Mouse (Mus musculus) limb, embryonic 10.5 days (tissue): ENCODE measurements around the gene Cfl1. TPM values are rescaled to one million over a fixed set of nuclear protein-coding genes. Genes with fewer than 3 reads are reported as not detected.

Source experiments
- DNase-seq: peaks from one replicate; pipeline ENCODE4 v3.0.0-alpha.2; 2017; ENCODE audit warnings: low spot score
- H3K27ac ChIP-seq: fragments of 300-500 bp; sonication (generic); 2 replicates; pipeline ENCODE4 v1.5.1; 2016; ENCODE audit warnings: mild to moderate bottlenecking
- H3K27me3 ChIP-seq: fragments of 300-500 bp; sonication (generic); 2 replicates; pipeline ENCODE4 v1.6.1; 2016; ENCODE audit warnings: low read depth, mild to moderate bottlenecking; ENCODE audit not compliant: poor library complexity, severe bottlenecking
- H3K36me3 ChIP-seq: fragments of 300-500 bp; sonication (generic); 2 replicates; pipeline ENCODE4 v1.6.1; 2016; ENCODE audit warnings: mild to moderate bottlenecking, moderate library complexity
- H3K4me1 ChIP-seq: fragments of 300-500 bp; sonication (generic); 2 replicates; pipeline ENCODE4 v1.6.1; 2016
- H3K4me3 ChIP-seq: fragments of 300-500 bp; sonication (generic); 2 replicates; pipeline ENCODE4 v1.5.1; 2016; ENCODE audit warnings: mild to moderate bottlenecking, moderate library complexity
- H3K9me3 ChIP-seq: fragments of 300-500 bp; sonication (generic); replicated peaks from 2 replicates; pipeline ENCODE4 v1.6.1; 2016; ENCODE audit warnings: mild to moderate bottlenecking
- WGBS: fragments of 180-500 bp; shearing (Covaris S2); methylation state at CpG from one replicate; pipeline ENCODE4 v1.1.7; 2016; 5-methylcytosine and 5-hydroxymethylcytosine counted together
- polyA plus RNA-seq: library from polyadenylated mRNA; unstranded; fragments of >200 nt; fragmentation: Nextera tagmentation; extraction: Ambion mirVana; gene quantifications from 2 replicates; pipeline ENCODE4 v1.2.1, GENCODE M21; 2016

Gene Cfl1
- polyA plus RNA-seq, 1 experiment from 2014 or later = 3,106 TPM

- Histone ChIP-seq H3K9me3 (no peaks in the 10 kb centered on the region), H3K4me1 (peaks cover 11% of the 10 kb centered on the region), H3K27me3 (peaks cover 9% of the 10 kb centered on the region), H3K36me3 (no peaks in the 10 kb centered on the region), H3K4me3 (no peak overlapping the region), H3K27ac (no peak overlapping the region)
- DNase-seq = no peak
- 71% methylated on average over 8 of the region's 8 CpGs for WGBS
Measured at GRCm38 (mm10) chr19:5532520-5532919, 42.3 kb downstream of the Cfl1 start.

- Histone ChIP-seq H3K36me3 (no peaks in the 10 kb centered on the region), H3K4me1 (no peaks in the 10 kb centered on the region), H3K27ac (no peak overlapping the region), H3K9me3 (no peaks in the 10 kb centered on the region), H3K4me3 (no peak overlapping the region), H3K27me3 (0 out of 2 replicates have a peak, but pooled peaks cover 10% of the 10 kb centered on the region)
- 78% methylated on average over 8 of the region's 8 CpGs for WGBS
- no peak for DNase-seq
Measured at GRCm38 (mm10) chr19:5538786-5539185, 48.5 kb downstream of the Cfl1 start.

- no peaks in the 10 kb centered on the region for H3K36me3 ChIP-seq
- H3K9me3 ChIP-seq = no peaks in the 10 kb centered on the region
- no peak overlapping the region for H3K27ac ChIP-seq
- peaks cover 6% of the 10 kb centered on the region; the same call in 1 of the 2 replicates for H3K4me1 ChIP-seq
- H3K4me3 ChIP-seq = no peak overlapping the region
- H3K27me3 ChIP-seq = 0 out of 2 replicates have a peak, but pooled peaks cover 10% of the 10 kb centered on the region
- DNase-seq = no peak
- WGBS = 88% methylated on average over 9 of the region's 9 CpGs
Measured at GRCm38 (mm10) chr19:5543362-5543761, 53.1 kb downstream of the Cfl1 start.

- Histone ChIP-seq H3K27me3 (0 out of 2 replicates have a peak, but pooled peaks cover 10% of the 10 kb centered on the region), H3K4me3 (no peak overlapping the region), H3K9me3 (no peaks in the 10 kb centered on the region), H3K36me3 (no peaks in the 10 kb centered on the region), H3K4me1 (peaks cover 6% of the 10 kb centered on the region; the same call in 1 of the 2 replicates), H3K27ac (no peak overlapping the region)
- 53% methylated on average over 11 of the region's 11 CpGs for WGBS
- no peak for DNase-seq
Measured at GRCm38 (mm10) chr19:5544031-5544430, 53.8 kb downstream of the Cfl1 start.

Other genes with a start within 250 kb of the Cfl1 start
- 25.7 and 31.1 TPM in 2 replicates for gene Pacs1, start 217.3 kb upstream of the Cfl1 start, polyA plus RNA-seq
- gene Sf3b2, start 195.0 kb upstream of the Cfl1 start, polyA plus RNA-seq = 419 and 440 TPM in 2 replicates
- 5.0 and 8.4 TPM in 2 replicates for gene Gal3st3, start 192.1 kb upstream of the Cfl1 start, polyA plus RNA-seq
- gene Catsper1, start 154.7 kb upstream of the Cfl1 start, polyA plus RNA-seq = not detected in 2 replicates
- 0.26 and 1.1 TPM in 2 replicates for gene Cst6, start 140.9 kb upstream of the Cfl1 start, polyA plus RNA-seq
- gene Eif1ad, start 123.7 kb upstream of the Cfl1 start, polyA plus RNA-seq = 99.4 and 109 TPM in 2 replicates
- 607 and 678 TPM in 2 replicates for gene Banf1, start 123.3 kb upstream of the Cfl1 start, polyA plus RNA-seq
- 103 and 111 TPM in 2 replicates for gene Sart1, start 101.8 kb upstream of the Cfl1 start, polyA plus RNA-seq
- not detected in 2 replicates for gene Tsga10ip, start 87.9 kb upstream of the Cfl1 start, polyA plus RNA-seq
- gene Drap1, start 65.5 kb upstream of the Cfl1 start, polyA plus RNA-seq = 224 and 246 TPM in 2 replicates
- 59.7 and 68.8 TPM in 2 replicates for gene AI837181, start 65.3 kb upstream of the Cfl1 start, polyA plus RNA-seq
- not detected in 2 replicates for gene Fosl1, start 42.9 kb upstream of the Cfl1 start, polyA plus RNA-seq
- gene Ccdc85b, start 32.6 kb upstream of the Cfl1 start, polyA plus RNA-seq = 8.9 and 9.7 TPM in 2 replicates
- gene Fibp, start 29.8 kb upstream of the Cfl1 start, polyA plus RNA-seq = 111 and 132 TPM in 2 replicates
- gene Ctsw, start 21.9 kb upstream of the Cfl1 start, polyA plus RNA-seq = 1.6 and 1.9 TPM in 2 replicates
- gene Efemp2, start 16.5 kb upstream of the Cfl1 start, polyA plus RNA-seq = 85.6 and 99.7 TPM in 2 replicates
- gene Mus81, start 2.1 kb upstream of the Cfl1 start, polyA plus RNA-seq = 38.2 and 40.4 TPM in 2 replicates
- gene 1700020D05Rik, start 13.3 kb downstream of the Cfl1 start, polyA plus RNA-seq = not detected in 2 replicates
- 4.1 and 7.0 TPM in 2 replicates for gene Snx32, start 20.1 kb downstream of the Cfl1 start, polyA plus RNA-seq
- 0.74 and 0.86 TPM in 2 replicates for gene Ovol1, start 70.2 kb downstream of the Cfl1 start, polyA plus RNA-seq
- gene Ap5b1, start 77.6 kb downstream of the Cfl1 start, polyA plus RNA-seq = 1.2 and 1.4 TPM in 2 replicates
- 197 and 205 TPM in 2 replicates for gene Rnaseh2c, start 111.4 kb downstream of the Cfl1 start, polyA plus RNA-seq
- gene Kat5, start 119.8 kb downstream of the Cfl1 start, polyA plus RNA-seq = 51.5 and 59.3 TPM in 2 replicates
- gene Rela, start 147.0 kb downstream of the Cfl1 start, polyA plus RNA-seq = 31.5 and 39.6 TPM in 2 replicates
- gene Sipa1, start 173.3 kb downstream of the Cfl1 start, polyA plus RNA-seq = 35.9 and 38.6 TPM in 2 replicates
- 35.3 and 42.2 TPM in 2 replicates for gene Map3k11, start 198.3 kb downstream of the Cfl1 start, polyA plus RNA-seq
- gene Pcnx3, start 198.5 kb downstream of the Cfl1 start, polyA plus RNA-seq = 31.6 and 34.3 TPM in 2 replicates
- gene Kcnk7, start 213.9 kb downstream of the Cfl1 start, polyA plus RNA-seq = not detected in 2 replicates
- 8.4 and 9.2 TPM in 2 replicates for gene Ehbp1l1, start 235.9 kb downstream of the Cfl1 start, polyA plus RNA-seq
- 158 TPM in 2 replicates for gene Fam89b, start 239.2 kb downstream of the Cfl1 start, polyA plus RNA-seq